Mouse (Mus musculus) right cerebral cortex, postnatal 36 days (tissue): ENCODE results near the gene Dock1.

Experiments used
- DNase-seq, 2 experiments: peaks; one replicate each; pipeline ENCODE4 v3.0.0; 2022; ENCODE audit warnings: low spot score in 2 of 2, mixed read lengths in 1 of 2

Gene Dock1

DNA sequence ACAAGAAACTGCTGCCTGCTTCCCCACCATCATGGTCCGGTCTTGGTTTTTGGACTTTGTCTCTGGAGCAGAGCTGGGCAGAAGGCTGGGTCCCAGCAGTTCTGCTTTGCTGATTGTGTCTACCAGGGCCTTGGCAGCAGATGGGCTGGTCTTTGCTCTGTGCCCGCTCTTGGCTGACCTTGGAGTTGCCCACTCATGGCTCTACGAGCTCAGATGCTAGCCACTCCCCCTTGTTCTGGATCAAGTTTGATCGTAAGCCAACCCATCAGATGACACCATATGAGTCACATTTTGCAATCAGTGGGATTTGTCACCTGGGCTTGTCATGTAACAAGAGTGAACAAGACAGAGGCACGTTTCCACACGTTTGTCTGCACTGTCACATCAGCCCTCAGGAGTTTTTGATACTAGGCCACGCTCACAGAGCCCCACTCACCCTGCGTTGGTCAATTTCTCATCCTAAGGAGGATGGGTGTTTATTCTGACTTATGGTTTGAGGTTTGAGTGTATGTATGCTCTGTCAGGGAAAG is 382.8 kb downstream of the Dock1 start:
- no peak for DNase-seq

DNA sequence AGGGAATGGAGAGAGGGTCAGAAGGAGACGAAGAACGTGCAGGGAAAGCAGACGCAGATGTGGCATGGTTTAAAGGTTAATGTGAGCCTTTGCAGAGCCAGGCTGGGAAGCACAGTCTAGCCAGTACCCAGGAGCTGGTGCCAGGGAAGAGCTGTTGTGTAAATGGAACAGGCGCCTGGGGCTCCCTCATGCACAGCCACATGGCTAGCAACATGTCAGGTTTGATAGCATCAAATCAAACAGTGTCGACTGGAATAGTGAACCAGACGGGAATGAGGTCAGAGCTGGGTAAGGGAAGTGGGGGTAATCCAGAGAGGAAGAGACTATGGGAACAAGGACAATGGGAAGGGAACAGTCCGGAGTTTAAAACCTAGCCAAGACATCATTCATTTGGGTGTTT is 384.2 kb downstream of the Dock1 start:
- no peak for DNase-seq

DNA sequence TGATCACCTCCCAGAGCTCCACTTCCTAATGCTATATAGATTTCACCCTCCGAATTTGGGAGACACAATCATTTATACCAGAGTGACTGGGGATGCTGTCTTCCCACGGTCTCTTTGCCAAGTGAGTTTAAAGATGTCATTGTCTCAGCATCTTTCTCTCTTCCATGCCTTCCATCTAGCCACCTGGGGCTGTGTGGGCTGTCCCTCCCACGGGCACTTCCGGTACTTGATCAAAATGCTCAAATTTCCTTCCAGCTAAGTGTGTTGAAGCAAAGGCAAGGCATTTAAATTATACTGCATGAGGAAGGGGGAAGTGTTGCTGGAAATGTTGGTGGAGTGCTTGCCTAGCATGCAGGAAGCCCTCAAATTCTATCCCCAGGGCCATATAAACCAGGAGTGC is 388.6 kb downstream of the Dock1 start:
- peak; percentile 17 to 45 for DNase-seq

DNA sequence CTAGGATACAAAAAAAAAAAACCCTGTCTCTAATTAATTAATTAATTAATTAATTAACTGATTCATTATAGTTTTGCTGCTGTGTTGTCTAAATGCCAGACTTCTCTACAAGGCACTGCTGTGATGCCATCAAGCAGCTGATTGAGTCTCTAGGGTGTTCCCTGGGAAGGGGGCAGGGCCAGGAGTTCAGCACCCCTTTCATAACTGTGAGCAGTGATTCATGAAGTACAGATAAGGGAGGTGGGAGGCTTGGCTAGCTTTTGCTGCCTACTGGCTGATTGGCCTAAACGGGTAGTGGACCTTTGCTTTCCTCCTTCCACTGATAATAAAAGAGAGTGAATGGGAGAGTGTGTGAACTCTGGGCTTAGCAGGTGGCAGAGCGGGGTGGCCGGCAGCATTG is 389.1 kb downstream of the Dock1 start:
- DNase-seq, result no peak

DNA sequence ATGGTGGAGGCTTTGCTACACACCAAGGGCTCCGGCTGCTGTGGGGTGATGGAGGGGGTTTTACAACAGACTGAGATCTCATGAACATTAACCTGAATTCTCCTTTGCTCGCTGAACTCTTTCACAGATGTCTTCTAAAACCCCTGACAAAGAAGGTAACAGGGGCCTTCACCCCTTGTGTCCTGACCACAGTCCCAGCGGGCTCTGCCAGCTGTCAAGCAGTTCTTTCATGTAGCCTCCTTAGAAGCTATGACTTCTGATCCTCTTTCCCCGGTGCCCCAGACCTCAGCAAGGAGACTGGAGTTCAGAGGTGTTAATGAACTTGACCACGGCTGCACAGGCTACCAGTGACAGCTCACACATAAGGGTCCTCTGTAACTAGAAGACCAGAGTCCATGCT is 393.4 kb downstream of the Dock1 start:
- DNase-seq, result no peak

GRCm38 (mm10) chr7:135065301-135065700 is 394.8 kb downstream of the Dock1 start:
- no peak for DNase-seq

DNA sequence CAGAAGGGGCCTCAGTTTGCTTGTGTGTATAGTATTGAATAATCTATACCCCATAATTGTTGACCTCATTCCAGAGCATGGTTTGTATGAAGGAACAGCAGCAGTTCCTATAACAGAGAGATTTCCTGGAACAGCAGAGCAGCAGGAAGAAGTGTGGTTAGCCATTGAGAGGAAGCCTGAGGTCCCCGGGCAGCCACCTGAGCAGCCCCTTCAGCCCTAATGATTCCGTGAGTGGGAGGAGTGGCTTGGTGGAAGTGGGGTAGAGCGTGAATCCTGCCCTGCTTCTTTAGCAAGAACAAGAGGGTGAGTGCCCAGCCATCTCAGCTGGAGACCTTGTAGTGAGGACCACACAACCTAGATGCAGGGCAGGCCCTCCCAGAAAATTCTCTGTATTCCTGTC is 398.4 kb downstream of the Dock1 start:
- DNase-seq, result no peak

GRCm38 (mm10) chr7:135076904-135077303 is 406.4 kb downstream of the Dock1 start:
- no peak for DNase-seq

DNA sequence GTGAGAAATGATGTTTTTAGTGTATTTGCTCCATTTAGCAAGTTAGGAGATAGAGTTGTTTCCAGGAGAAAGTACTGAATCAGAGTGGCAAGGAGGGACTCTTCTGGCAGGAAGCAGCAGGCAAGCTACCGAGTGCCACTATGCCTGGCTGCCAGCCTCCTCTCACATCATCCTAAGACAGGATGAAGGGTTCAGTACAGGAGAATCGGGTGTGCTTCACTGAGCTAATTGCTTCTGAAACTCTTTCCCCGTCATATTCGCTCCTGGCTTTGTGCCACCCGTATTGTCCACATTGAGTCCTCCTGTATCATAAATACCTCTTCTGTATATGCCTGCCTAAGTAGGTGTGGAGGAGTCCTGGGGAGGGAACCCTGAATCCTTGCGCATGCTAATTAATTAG is 406.9 kb downstream of the Dock1 start:
- no peak for DNase-seq

GRCm38 (mm10) chr7:135077806-135078205 is 407.4 kb downstream of the Dock1 start:
- no peak for DNase-seq

DNA sequence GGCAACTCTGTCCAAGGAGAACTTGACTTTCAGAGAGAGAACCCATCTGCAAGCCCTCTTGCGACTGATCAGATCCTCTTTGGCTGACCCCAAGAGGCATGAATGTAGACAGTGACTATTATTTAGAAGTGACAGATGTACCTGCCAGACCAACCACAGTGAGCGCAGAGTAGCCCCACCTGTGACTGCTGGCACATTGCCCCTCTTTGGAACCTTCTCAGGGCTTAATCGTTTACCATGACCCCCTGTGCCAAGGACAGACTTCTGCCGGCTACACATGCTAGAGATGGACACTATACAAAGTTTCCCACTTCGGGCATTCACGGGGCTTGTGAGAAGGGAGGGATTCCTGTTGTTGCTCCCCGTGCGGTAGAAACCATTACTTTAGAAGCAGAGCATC is 413.0 kb downstream of the Dock1 start:
- no peak for DNase-seq

DNA sequence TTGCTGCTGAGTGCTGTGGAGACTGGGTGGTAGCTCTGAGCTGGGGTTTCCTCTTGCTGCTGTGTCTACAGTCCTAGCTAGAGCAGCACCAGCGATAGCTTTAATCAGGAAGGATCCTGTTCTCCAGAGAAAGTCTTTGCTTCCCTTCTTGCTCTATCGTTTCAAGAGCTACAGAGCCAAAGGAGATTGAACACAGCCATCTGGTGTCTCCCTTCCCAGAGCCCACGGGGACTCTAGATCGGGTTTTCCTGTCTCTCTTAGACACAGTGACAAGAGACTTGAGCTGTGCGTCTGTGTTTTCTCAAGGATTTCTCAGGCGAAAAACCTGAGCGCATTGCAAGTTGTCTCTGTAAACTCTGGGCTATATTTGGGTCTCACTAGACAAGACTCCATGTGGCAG is 413.6 kb downstream of the Dock1 start:
- no peak for DNase-seq

GRCm38 (mm10) chr7:135086556-135086955 is 416.1 kb downstream of the Dock1 start:
- DNase-seq, result no peak

DNA sequence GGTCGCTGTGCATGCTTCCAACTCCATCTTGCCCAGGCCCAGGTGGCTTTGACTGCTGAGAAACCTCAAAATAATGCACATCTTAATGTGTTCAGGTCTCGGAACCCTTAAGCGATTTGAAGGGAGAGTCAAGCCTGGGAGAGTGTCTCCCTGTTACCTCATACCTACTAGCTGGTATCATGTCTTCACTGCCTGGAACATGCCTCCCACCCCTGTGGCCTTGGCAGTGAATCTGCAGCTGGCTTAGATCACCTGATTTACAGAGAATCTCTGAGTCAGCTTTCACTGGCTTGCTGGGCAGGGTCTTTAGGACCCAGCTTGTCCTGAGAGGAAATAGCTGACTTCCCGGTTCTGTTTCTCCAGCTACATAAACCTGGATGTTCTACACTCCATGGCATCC is 419.2 kb downstream of the Dock1 start:
- no peak for DNase-seq

DNA sequence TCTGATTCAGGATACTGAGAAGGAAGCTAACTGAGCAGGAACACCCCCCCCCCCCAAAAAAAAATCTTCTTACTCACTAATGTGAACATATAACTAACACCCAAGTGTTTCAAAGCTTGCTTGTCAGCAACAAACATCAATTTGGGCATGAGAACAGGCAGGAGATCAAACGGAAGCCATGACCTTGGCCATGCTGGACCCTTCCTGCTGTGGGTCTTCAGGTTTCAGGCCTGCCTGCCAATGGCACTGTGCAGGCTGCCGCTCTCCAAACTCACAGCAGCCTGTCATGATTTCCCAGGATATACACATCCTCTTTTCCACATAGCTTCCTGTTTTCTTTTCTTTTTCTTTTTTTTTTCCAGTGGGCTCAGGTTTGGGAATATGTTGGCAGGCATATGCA is 423.4 kb downstream of the Dock1 start:
- no peak for DNase-seq

DNA sequence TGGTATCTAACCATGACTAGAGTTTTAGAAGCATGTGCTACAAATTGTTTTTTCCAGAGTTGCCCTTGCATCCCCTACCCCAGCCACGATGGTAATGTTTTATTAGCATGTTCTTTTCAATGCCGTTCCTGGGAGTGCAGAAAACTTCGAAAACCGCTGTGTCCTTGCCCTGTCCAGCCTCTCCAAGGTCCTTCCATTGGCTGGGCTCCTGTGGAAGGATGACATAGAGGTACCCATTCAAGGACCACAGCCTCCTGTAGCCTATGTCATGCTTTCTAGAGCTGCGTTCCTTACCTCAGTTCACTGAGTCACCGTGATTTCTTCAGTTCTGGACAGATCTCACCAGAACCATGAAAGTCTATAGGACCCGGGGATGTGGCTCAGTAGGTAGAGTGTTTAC is 431.5 kb downstream of the Dock1 start:
- DNase-seq, result no peak

GRCm38 (mm10) chr7:135106536-135106935 is 436.1 kb downstream of the Dock1 start:
- no peak for DNase-seq

DNA sequence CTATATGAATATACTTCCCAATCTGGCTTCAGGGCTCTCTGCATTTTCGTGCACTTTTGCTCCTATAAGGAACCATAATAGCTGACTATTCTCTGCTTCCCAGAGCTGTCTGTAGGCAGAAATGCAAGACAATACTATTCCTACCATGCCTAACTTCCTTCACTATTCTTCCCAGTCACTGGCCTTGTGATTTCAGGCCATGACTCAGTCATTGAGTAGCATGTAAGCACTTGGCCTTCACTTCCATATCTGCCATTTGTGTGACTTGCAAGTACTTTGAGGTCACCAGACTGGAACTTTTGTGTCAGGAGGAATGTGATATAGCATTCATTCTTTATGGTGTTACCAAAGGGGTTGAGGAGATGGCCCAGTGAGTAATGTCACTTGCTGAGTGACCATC is 439.9 kb downstream of the Dock1 start:
- DNase-seq, result no peak

- no peak for DNase-seq
These were observed 455.0 kb downstream of the Dock1 start for GRCm38 (mm10) chr7:135125296-135126065.

- no peak for DNase-seq
These were observed 462.0 kb downstream of the Dock1 start for GRCm38 (mm10) chr7:135132461-135132860.

- no peak for DNase-seq
These were observed 464.2 kb downstream of the Dock1 start for GRCm38 (mm10) chr7:135134619-135135018.

GRCm38 (mm10) chr7:135139153-135139612 is 468.7 kb downstream of the Dock1 start:
- DNase-seq, result no peak

DNA sequence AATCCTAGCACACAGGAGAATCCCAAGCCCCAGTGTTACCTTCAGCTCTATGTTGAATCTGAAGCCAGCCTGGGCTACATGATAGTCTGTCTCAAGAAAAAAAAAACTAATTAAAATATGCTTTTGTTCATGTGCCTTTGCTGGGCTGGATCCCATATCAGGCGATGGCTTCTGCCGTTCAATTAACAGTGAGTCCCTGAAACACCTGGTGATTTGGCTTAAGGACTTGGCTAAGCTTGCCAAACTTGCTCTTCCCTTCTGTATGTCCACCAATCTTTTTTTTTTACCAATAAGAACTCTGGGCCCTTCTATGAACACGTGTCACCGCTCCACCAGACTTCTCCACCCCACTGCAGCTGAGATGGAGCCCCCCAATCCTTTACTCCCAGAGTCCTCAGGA is 474.3 kb downstream of the Dock1 start:
- DNase-seq, result no peak

DNA sequence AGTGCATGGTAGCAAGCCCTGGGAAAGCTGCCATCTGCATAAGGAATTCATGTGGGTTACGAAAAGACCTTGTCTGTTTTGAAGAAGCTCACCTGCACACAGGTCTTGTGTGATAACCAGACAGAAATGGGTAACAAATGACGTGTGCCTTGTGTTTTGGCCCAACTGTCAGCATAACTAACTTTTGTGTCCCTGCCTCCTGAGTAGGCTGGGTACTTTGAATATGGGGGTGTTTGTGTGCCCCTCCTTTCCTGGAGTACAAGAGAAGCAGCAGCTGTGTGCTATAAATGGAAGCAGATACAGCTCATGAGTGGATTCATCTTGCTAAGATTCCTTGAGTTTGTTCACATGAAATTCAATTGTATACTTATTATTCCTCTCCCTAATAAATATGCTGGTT is 480.5 kb downstream of the Dock1 start:
- DNase-seq, result peak in 1 of 2 experiments; percentile 47
